Mouse (Mus musculus) left cerebral cortex, adult 2 months (tissue): ENCODE data around the gene Btbd8. TPM values are rescaled to one million over a fixed set of nuclear protein-coding genes. Genes with fewer than 3 reads are reported as not detected.

Source experiments
- DNase-seq, 2 experiments: peaks; one replicate each; pipeline ENCODE4 v3.0.0; 2021 to 2022; ENCODE audit warnings: low spot score in 2 of 2, mixed read lengths in 1 of 2; ENCODE audit errors: extremely low spot score in 1 of 2
- H3K27ac ChIP-seq: fragments of 200-600 bp; 2 replicates; pipeline ENCODE4 v1.8.1; 2022
- H3K4me3 ChIP-seq: fragments of 200-600 bp; 2 replicates; pipeline ENCODE4 v1.8.1; 2022
- CTCF ChIP-seq: fragments of 200-600 bp; IDR thresholded peaks from 2 replicates; pipeline ENCODE4 v1.8.1; 2022; ENCODE audit warnings: antibody characterized with exemption, mild to moderate bottlenecking, moderate library complexity
- intact Hi-C: fragments of 180-260 bp; cut with DNase I; formaldehyde crosslinking; loops from one replicate; pipeline ENCODE4 v1.15.1; 2025
- total RNA-seq, 2 experiments: library from RNA; stranded (reverse); gene quantifications; 2 replicates each; pipeline ENCODE4 v1.2.3; 2021

The Btbd8 gene
- total RNA-seq, 2 experiments from 2014 or later: 161 to 177 TPM

GRCm38 (mm10) chr5:107521386-107521785, 83.6 kb downstream of the Btbd8 start:
- no peak for DNase-seq
- Histone ChIP-seq H3K4me3 (no peak overlapping the region), H3K27ac (peak overlapping the region; percentile 80)
- intact Hi-C loops: no loop called here
- no peak for TF ChIP-seq CTCF

- H3K27ac ChIP-seq: peak overlapping the region; percentile 80
Measured at GRCm38 (mm10) chr5:107521897-107522296, 84.1 kb downstream of the Btbd8 start.

DNA sequence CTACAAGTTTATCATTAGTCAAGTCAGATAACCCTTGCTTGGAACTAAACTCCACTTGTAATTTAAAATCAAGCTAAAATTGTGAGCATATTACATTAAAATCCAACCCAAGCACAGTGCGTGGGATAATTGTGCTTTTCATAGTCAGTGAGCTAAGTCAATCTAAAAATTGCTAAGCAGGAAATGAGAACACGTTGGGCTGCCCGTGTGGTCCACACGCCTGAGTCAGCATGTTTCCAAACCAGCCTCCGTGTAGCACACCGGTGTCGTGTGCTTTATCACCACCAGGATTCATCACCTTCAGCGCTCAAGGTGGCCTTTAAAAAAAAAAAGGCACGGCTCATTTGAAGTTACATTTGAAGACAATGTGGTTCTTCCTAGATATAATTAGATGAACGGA, 86.5 kb downstream of the Btbd8 start:
- intact Hi-C loops: loop anchor here (2.0 kb wide), 2 partner anchors 73 to 119 kb away; no protein-coding TSS in a partner anchor
- Histone ChIP-seq H3K4me3 (no peak overlapping the region), H3K27ac (peak overlapping the region; percentile 80)
- peak; percentile 43 to 47 for DNase-seq
- TF ChIP-seq CTCF: peak; percentile 14; the same call in 1 of the 2 replicates

More at GRCm38 (mm10) chr5:107521897-107522296, 84.1 kb downstream of the Btbd8 start:
- peak in 1 of 2 experiments; percentile 44 for DNase-seq
- no peak for TF ChIP-seq CTCF
- no peak overlapping the region for H3K4me3 ChIP-seq
- intact Hi-C loops: no loop called here

DNA sequence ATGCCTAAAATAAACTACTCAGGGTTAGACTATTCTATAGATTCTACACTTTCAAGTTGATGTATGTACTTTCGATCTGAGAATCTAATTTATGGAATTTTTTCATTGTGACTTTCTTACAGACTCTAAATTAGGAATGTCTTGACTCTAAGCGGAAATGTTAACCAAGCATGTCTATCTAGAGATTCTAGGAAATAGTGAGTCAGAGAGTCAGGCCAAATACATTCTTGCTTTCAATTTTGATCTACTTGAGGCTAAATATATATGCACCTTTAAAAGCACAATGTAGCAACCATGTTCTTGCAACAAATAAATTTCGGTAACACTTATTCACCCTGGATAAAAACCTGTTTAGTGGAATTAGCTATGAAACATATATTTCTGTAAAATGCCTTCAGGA, 91.1 kb downstream of the Btbd8 start:
- no peak overlapping the region for H3K4me3 ChIP-seq
- TF ChIP-seq CTCF: no peak
- intact Hi-C loops: no loop called here
- H3K27ac ChIP-seq: no peak overlapping the region
- no peak for DNase-seq

DNA sequence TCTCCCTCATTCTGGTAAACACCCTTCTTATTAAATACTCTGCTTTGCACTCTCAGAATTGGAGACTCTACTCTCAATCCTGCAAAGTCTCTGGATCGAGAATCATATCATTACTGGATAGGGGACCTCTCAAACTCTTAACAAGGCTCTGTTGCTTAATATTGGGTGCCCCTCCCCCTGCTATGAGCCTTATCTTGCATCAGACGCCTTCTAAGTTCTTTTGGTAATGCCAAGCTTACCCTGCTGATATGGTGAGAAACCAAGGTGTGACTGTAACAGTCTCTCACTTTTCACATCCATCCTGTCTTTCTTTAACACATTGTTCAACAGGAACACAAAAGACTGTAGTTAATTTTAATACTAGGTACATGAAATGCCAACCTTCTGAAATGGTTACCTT, 95.8 kb downstream of the Btbd8 start:
- no peak for DNase-seq
- Histone ChIP-seq H3K4me3 (no peak overlapping the region), H3K27ac (no peak overlapping the region)
- no peak for TF ChIP-seq CTCF
- intact Hi-C loops: no loop called here

DNA sequence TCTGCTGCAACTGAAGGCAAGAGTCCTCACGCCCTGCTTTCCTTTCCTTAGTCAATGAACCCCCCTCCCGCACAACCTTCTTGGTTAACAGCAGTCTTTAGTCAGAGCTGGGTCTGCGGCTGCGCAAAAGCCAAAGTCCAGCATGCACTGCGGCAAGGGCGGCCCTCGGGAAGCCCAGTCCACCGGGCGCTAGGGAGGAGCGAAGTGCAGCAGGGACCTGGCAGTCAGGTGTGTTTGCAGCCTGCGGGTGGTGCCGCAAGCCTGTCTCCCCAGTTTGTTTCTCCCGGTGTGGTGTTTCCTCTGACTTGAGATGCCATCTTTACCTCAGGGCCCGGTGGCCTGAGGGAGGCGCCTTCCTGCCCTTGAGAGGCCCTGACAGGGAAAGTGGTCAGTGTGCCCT, 96.8 kb downstream of the Btbd8 start, which contains the start of gene 1700028K03Rik:
Gene 1700028K03Rik, plus strand, starts transcription at position 129 of the 400 bp plus-strand sequence.
- Histone ChIP-seq H3K27ac (no peak within 1 kb of the TSS), H3K4me3 (no peak within 1 kb of the TSS)
- no peak for TF ChIP-seq CTCF
- DNase-seq: no peak
- intact Hi-C loops: no loop called here

GRCm38 (mm10) chr5:107541696-107542095, 103.9 kb downstream of the Btbd8 start:
- Histone ChIP-seq H3K4me3 (no peak overlapping the region), H3K27ac (no peak overlapping the region)
- TF ChIP-seq CTCF: no peak
- DNase-seq: no peak
- intact Hi-C loops: no loop called here

DNA sequence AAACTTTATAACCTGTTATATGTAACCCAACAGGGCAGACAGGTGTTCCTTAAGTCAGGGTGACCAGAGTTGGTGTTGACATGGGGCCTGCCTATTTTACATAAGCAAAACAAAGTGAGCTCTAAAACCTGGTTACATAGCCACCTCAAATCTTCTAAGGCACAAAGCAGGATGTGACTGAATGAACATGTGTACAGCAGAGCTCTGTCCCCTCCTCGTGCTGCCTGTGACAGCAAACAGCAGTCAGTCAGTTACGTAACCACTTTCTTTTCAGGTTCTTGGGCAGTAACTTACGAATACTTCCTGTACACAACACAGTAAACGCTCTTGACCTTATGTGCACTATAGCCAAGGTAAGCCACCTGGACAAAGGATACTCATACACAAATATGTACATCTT, 108.1 kb downstream of the Btbd8 start:
- intact Hi-C loops: no loop called here
- no peak for TF ChIP-seq CTCF
- H3K27ac ChIP-seq: no peak overlapping the region
- H3K4me3 ChIP-seq: no peak overlapping the region
- DNase-seq: no peak

DNA sequence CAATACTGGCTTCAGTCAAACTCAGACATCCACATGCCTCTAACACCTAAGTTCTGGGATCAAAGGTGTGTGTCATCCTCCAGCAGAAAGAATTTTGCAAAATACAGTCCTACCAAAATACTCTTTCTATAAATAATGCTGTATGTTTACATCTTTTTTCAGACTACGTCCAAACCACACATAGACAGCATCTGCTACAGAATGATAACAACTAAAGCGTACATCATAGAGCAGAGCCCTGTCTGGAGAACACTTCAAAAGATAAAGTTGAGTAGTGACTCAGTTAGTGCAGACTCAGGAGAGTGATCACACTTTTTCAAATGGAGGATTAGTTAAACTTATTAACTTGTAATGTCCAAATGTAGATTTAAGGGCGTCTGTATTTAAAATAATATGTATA, 110.2 kb downstream of the Btbd8 start:
- DNase-seq: no peak
- H3K4me3 ChIP-seq: no peak overlapping the region
- H3K27ac ChIP-seq: no peak overlapping the region
- intact Hi-C loops: no loop called here
- TF ChIP-seq CTCF: no peak

- Histone ChIP-seq H3K4me3 (no peak overlapping the region), H3K27ac (no peak overlapping the region)
- DNase-seq: no peak
- intact Hi-C loops: no loop called here
- no peak for TF ChIP-seq CTCF
Measured at GRCm38 (mm10) chr5:107548444-107548843, 110.6 kb downstream of the Btbd8 start.

- no peak for DNase-seq
- no peak for TF ChIP-seq CTCF
- Histone ChIP-seq H3K4me3 (no peak overlapping the region), H3K27ac (no peak overlapping the region)
- intact Hi-C loops: no loop called here
Measured at GRCm38 (mm10) chr5:107554336-107554735, 116.5 kb downstream of the Btbd8 start.

DNA sequence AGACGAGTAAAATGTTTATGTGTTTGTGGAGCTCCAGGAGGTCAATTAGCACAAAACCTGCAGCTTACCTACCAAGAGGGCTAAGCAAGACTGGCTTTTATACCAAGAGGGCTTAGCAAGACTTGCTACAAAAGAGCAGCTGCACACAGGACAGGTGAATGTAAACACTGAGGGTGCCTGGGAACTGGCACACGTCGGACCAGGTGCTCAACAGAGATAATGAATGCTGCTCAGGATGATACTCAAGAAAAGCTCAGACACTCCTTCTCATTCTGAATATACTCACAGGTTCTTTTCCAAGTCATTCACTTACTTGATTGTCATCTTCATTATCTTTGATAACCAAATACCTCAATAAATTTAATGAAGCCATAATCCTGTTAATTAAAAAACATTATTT, 119.2 kb downstream of the Btbd8 start:
- Histone ChIP-seq H3K4me3 (no peak overlapping the region), H3K27ac (no peak overlapping the region)
- TF ChIP-seq CTCF: no peak
- intact Hi-C loops: no loop called here
- DNase-seq: no peak

Other genes starting within 250 kb of the Btbd8 start
- gene Tgfbr3, start 148.4 kb upstream of the Btbd8 start, total RNA-seq: 10 to 100 TPM; 10.8 to 11.3 TPM
- gene Brdt, start 106.8 kb upstream of the Btbd8 start, total RNA-seq: 10 to 100 TPM; 13.2 to 17.7 TPM
- gene Ephx4, start 35.3 kb upstream of the Btbd8 start, total RNA-seq: 10 to 100 TPM; 81.8 to 92.1 TPM
- under 1 TPM in 1 of 2 experiments, not detected in 1; 0.33 TPM for gene Lpcat2b, start 6.4 kb upstream of the Btbd8 start, total RNA-seq
- gene Gm42669, start 69.6 kb downstream of the Btbd8 start, total RNA-seq: under 1 TPM; 0.18 to 0.42 TPM
- 1 to 10 TPM in 1 of 2 experiments, under 1 TPM in 1; 0.68 to 1.3 TPM for gene 1700028K03Rik, start 96.7 kb downstream of the Btbd8 start, total RNA-seq
- 10 to 100 TPM; 22.4 to 23.5 TPM for gene Rpap2, start 159.4 kb downstream of the Btbd8 start, total RNA-seq
- gene Glmn, start 159.9 kb downstream of the Btbd8 start, total RNA-seq: 10 to 100 TPM; 22.4 TPM